In the genomic region with DNA sequence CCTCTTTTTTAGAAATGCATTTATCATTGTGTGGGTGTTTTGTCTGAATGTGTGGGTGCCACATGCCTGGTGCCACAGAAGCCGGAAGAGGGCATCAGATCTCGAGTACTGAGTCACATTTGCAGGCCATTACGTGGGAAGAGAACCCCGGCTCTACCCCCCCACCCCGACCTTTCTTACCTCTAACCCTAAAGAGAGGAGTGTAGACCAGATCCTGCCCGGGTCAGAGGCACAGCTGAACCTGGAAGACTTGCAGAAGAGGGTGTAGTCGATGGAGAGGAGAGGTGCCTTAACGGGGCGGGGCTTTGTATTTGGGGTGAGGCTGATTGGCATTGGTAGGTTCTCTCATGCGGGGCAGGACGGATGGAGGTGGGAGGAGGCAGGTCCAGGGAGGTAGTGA, we compare ENCODE assay signal across 13 mouse cellular contexts. TPM values are rescaled to one million over a fixed set of nuclear protein-coding genes. Genes with fewer than 3 reads are reported as not detected.
DNase-seq lines count a peak whose midpoint lies in the region; ATAC-seq lines count a peak whose summit lies in the region.
"Had no signal": no experiment of that assay in that cellular context is flagged by ENCODE, and none has a peak within 500 bp of the region (broad histone marks: within the 10 kb centered on the region; RNA-seq: fewer than 3 reads in every experiment).

No protein-coding gene starts in this region.

- H3K9me3 ChIP-seq in forebrain, embryonic 11.5 days (ENCODE audit: control insufficient read depth, low read length), result no peaks in the 10 kb centered on the region
- H3K9me3 ChIP-seq in forebrain, embryonic 10.5 days, result no peaks in the 10 kb centered on the region; the same call in 1 of the 2 replicates
- H3K9me3 ChIP-seq: forebrain, embryonic 13.5 days had no signal

- H3K4me3 ChIP-seq in forebrain, embryonic 11.5 days (ENCODE audit: low read depth, low read length), result no peak overlapping the region
- H3K4me3 ChIP-seq in forebrain, embryonic 10.5 days, result no peak overlapping the region

- peaks cover 3% of the 10 kb centered on the region; the same call in 1 of the 2 replicates for H3K4me1 ChIP-seq in forebrain, embryonic 11.5 days (replicated peaks; ENCODE audit: control insufficient read depth, insufficient read depth, low read length)
- H3K4me1 ChIP-seq in forebrain, embryonic 10.5 days, result peaks cover 27% of the 10 kb centered on the region

- peaks cover 42% of the 10 kb centered on the region for H3K27me3 ChIP-seq in forebrain, embryonic 11.5 days (ENCODE audit: control insufficient read depth, insufficient read depth, low read length)
- H3K27me3 ChIP-seq in forebrain, embryonic 10.5 days (ENCODE audit: poor library complexity, severe bottlenecking), result peaks cover 100% of the 10 kb centered on the region
- no peaks in the 10 kb centered on the region for H3K27me3 ChIP-seq in splenic B cell, adult 2 months (ENCODE audit: control insufficient read depth, insufficient read depth, low read length, poor library complexity, severe bottlenecking)
- H3K27me3 ChIP-seq: Patski had no signal

- H3K27ac ChIP-seq in forebrain, embryonic 11.5 days (ENCODE audit: low read depth, low read length), result no peak overlapping the region
- H3K27ac ChIP-seq in forebrain, embryonic 10.5 days, result no peak overlapping the region
- H3K27ac ChIP-seq: forebrain, embryonic 13.5 days; macrophage had no signal

- no peaks in the 10 kb centered on the region for H3K36me3 ChIP-seq in forebrain, embryonic 11.5 days (ENCODE audit: control insufficient read depth, insufficient read depth, low read length)
- H3K36me3 ChIP-seq in forebrain, embryonic 10.5 days (replicated peaks), result no peaks in the 10 kb centered on the region
- H3K36me3 ChIP-seq in splenic B cell, adult 2 months (ENCODE audit: control insufficient read depth, insufficient read depth, low read length, poor library complexity, severe bottlenecking), result no peaks in the 10 kb centered on the region; the same call in 1 of the 2 replicates

- no peak for ATAC-seq in forebrain, embryonic 11.5 days (replicated peaks; ENCODE audit: low FRiP score)
- ATAC-seq: Patski had no signal

- WGBS in forebrain, embryonic 11.5 days, result 61% methylated on average over 11 of the region's 11 CpGs
- 60% methylated on average over 11 of the region's 11 CpGs for WGBS in forebrain, embryonic 10.5 days

- no peak overlapping the region for H3K4me2 ChIP-seq in forebrain, embryonic 11.5 days (ENCODE audit: low read depth, low read length, severe bottlenecking)

- no peak overlapping the region for H3K9ac ChIP-seq in forebrain, embryonic 11.5 days (ENCODE audit: low read length)

- DNase-seq in forebrain, embryonic 11.5 days (ENCODE audit: low spot score), result peak; percentile 48
- DNase-seq in forebrain, embryonic 10.5 days (ENCODE audit: extremely low spot score, low spot score), result no peak
- peak; percentile 18 for DNase-seq in kidney, postnatal 10 days
- no peak for DNase-seq in kidney, adult 11 months
- peak; percentile 18 for DNase-seq in urinary bladder, adult 2 months (ENCODE audit: low spot score)
- no peak for DNase-seq in urinary bladder, postnatal 36 days (ENCODE audit: low spot score in 2 of 2)
- peak; percentile 57 for DNase-seq in splenic B cell, adult 2 months (ENCODE audit: low read depth, low spot score)
- no peak for DNase-seq in thymus, postnatal 4 days

RNA-seq across cellular contexts. Expression of a gene that starts 9.7 kb away (rescaled TPM):
- 42.7 and 49.7 TPM in 2 replicates for polyA plus RNA-seq in forebrain, embryonic 11.5 days (2014; fragmentation: Nextera tagmentation; extraction: Ambion mirVana)
- polyA plus RNA-seq in forebrain, embryonic 10.5 days (2016; fragmentation: Nextera tagmentation; extraction: Ambion mirVana), result 10.5 and 12.2 TPM in 2 replicates
- polyA plus RNA-seq in urinary bladder, adult 2 months (2012; rRNA removed), result 34.1 and 35.3 TPM in 2 replicates

RNA-seq across cellular contexts. Expression of a gene that starts 15.9 kb away (rescaled TPM):
- 31.0 and 34.1 TPM in 2 replicates for polyA plus RNA-seq in forebrain, embryonic 11.5 days (2014; fragmentation: Nextera tagmentation; extraction: Ambion mirVana)
- 30.8 and 34.3 TPM in 2 replicates for polyA plus RNA-seq in forebrain, embryonic 10.5 days (2016; fragmentation: Nextera tagmentation; extraction: Ambion mirVana)
- polyA plus RNA-seq in urinary bladder, adult 2 months (2012; rRNA removed), result 38.2 and 41.9 TPM in 2 replicates

RNA-seq across cellular contexts. Expression of a gene that starts 21.3 kb away (rescaled TPM):
- polyA plus RNA-seq in forebrain, embryonic 11.5 days (2014; fragmentation: Nextera tagmentation; extraction: Ambion mirVana), result 0.13 and 0.37 TPM in 2 replicates
- polyA plus RNA-seq in forebrain, embryonic 10.5 days (2016; fragmentation: Nextera tagmentation; extraction: Ambion mirVana), result 0.38 and 0.68 TPM in 2 replicates
- polyA plus RNA-seq in urinary bladder, adult 2 months (2012; rRNA removed), result 0.54 and 0.59 TPM in 2 replicates
- polyA plus RNA-seq: macrophage had no signal

RNA-seq across cellular contexts. Expression of a gene that starts 26.5 kb away (rescaled TPM):
- not detected in 2 replicates for polyA plus RNA-seq in forebrain, embryonic 11.5 days (2014; fragmentation: Nextera tagmentation; extraction: Ambion mirVana)
- not detected in 2 replicates for polyA plus RNA-seq in forebrain, embryonic 10.5 days (2016; fragmentation: Nextera tagmentation; extraction: Ambion mirVana)
- polyA plus RNA-seq in urinary bladder, adult 2 months (2012; rRNA removed), result 0.46 and 0.56 TPM in 2 replicates
- polyA plus RNA-seq: embryonic facial prominence, embryonic 11.5 days; forebrain, embryonic 13.5 days; limb, embryonic 14.5 days; macrophage had no signal

RNA-seq across cellular contexts. Expression of a gene that starts 31.7 kb away (rescaled TPM):
- polyA plus RNA-seq in forebrain, embryonic 11.5 days (2014; fragmentation: Nextera tagmentation; extraction: Ambion mirVana), result 58.9 and 61.6 TPM in 2 replicates
- 67.1 and 69.2 TPM in 2 replicates for polyA plus RNA-seq in forebrain, embryonic 10.5 days (2016; fragmentation: Nextera tagmentation; extraction: Ambion mirVana)
- polyA plus RNA-seq in urinary bladder, adult 2 months (2012; rRNA removed), result 57.3 and 66.0 TPM in 2 replicates

Comparison
In these comparisons a context has a peak if more than half of its experiments do, and no peak if none do; other contexts are left out.
1. DNase-seq: peak in forebrain, embryonic 11.5 days (single experiment), kidney, postnatal 10 days (single experiment), urinary bladder, adult 2 months (single experiment) and splenic B cell, adult 2 months (single experiment); none in forebrain, embryonic 10.5 days (single experiment), kidney, adult 11 months (single experiment), urinary bladder, postnatal 36 days (0 of 2) and thymus, postnatal 4 days (single experiment).